Mouse (Mus musculus) heart, embryonic 15.5 days (tissue): ENCODE measurements around the gene Clic1. TPM values are rescaled to one million over a fixed set of nuclear protein-coding genes. Genes with fewer than 3 reads are reported as not detected.

Source experiments
- ATAC-seq: fragments of 200-750 bp; cut with Nextera tagmentation; replicated peaks from 2 replicates; pipeline ENCODE4 v1.8.0; 2017; ENCODE audit warnings: low read depth, moderate TSS enrichment; ENCODE audit not compliant: insufficient number of reproducible peaks, insufficient read depth, low FRiP score
- H3K27ac ChIP-seq: fragments of 300-500 bp; sonication (generic); 2 replicates; pipeline ENCODE4 v1.5.1; 2015; ENCODE audit warnings: mild to moderate bottlenecking, inconsistent platforms
- H3K27me3 ChIP-seq: fragments of 300-500 bp; sonication (generic); 2 replicates; pipeline ENCODE4 v1.6.1; 2015; ENCODE audit warnings: inconsistent platforms
- H3K36me3 ChIP-seq: fragments of 300-500 bp; sonication (generic); 2 replicates; pipeline ENCODE4 v1.6.1; 2015; ENCODE audit warnings: mild to moderate bottlenecking, inconsistent platforms
- H3K4me1 ChIP-seq: fragments of 300-500 bp; sonication (generic); replicated peaks from 2 replicates; pipeline ENCODE4 v1.6.1; 2015; ENCODE audit warnings: inconsistent platforms
- H3K4me2 ChIP-seq: fragments of 300-500 bp; sonication (generic); 2 replicates; pipeline ENCODE4 v1.6.1; 2015; ENCODE audit warnings: inconsistent platforms, mild to moderate bottlenecking, moderate library complexity
- H3K4me3 ChIP-seq: fragments of 300-500 bp; sonication (generic); 2 replicates; pipeline ENCODE4 v1.5.1; 2015; ENCODE audit warnings: mild to moderate bottlenecking, inconsistent platforms
- H3K9ac ChIP-seq: fragments of 300-500 bp; sonication (generic); 2 replicates; pipeline ENCODE4 v1.6.1; 2015; ENCODE audit warnings: mild to moderate bottlenecking, inconsistent platforms
- H3K9me3 ChIP-seq: fragments of 300-500 bp; sonication (generic); replicated peaks from 2 replicates; pipeline ENCODE4 v1.6.1; 2016; ENCODE audit warnings: inconsistent platforms
- WGBS: fragments of 180-500 bp; shearing (Covaris S2); methylation state at CpG from one replicate; pipeline ENCODE4 v1.1.7; 2015; ENCODE audit warnings: mixed read lengths; 5-methylcytosine and 5-hydroxymethylcytosine counted together
- polyA plus RNA-seq: library from polyadenylated mRNA; unstranded; fragments of >200 nt; fragmentation: Nextera tagmentation; extraction: Ambion mirVana; gene quantifications from 2 replicates; pipeline ENCODE4 v1.2.1, GENCODE M21; 2015

Gene Clic1
- polyA plus RNA-seq, 1 experiment from 2014 or later = 307 TPM

DNA sequence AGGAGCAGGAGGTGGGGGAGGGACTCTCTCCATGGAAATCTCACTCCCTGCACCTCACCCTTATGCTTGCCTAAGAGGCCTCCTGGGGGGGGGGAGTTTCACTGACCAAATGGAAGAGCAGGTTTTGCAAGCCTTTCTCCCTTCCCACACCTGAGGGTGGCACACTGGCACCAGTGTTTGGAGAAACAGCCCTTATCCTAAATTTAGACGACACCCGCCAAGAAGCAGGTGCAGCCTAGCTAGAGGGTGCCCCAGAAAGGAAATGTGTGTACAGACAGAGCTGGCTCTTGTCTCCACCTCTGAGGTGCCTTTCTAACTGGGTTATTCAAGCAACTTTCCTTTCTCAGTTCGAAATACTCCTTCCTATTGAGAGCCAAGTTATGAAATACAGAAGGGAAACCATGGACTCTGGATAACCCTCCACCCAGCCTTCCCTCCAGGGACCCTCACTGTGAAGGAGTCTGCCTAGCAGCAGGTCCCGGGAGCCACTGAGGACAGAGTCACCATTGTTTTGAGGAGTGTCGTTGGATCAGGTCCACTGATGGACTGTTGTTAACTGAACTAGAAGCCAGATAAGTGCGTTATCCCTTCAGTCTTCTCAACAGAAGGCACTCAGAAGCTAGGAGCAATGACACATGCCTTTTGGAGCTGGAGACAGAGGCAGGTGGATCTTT, 20.9 kb downstream of the Clic1 start:
- 41% methylated on average over 6 of the region's 6 CpGs for WGBS
- no peak overlapping the region for H3K4me2 ChIP-seq
- H3K4me1 ChIP-seq = peaks cover 6% of the 10 kb centered on the region
- H3K36me3 ChIP-seq = no peaks in the 10 kb centered on the region
- H3K27ac ChIP-seq = no peak overlapping the region
- peaks cover 34% of the 10 kb centered on the region for H3K27me3 ChIP-seq
- no peak for ATAC-seq
- H3K9me3 ChIP-seq = no peaks in the 10 kb centered on the region
- H3K9ac ChIP-seq = no peak overlapping the region
- no peak overlapping the region for H3K4me3 ChIP-seq

DNA sequence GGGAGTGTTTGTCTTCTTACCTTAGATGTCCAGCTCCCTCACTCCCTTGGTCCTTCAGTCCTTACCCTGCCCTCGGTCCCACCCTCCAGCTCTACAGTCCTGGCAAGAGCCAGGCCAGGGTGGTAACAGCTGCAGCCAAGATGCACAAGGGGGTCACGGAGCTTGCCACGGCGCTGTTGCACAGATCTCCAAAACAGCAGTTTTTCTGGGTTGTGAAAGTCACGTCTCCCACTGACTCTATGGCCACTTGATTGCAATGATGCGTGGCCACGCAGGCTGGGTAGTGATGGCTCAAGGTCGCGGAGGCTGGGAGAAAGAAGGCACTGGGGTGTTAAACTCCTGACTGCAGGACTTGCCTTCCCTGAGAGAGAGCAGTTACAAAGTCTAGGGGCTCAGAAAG, 21.7 kb downstream of the Clic1 start:
- Histone ChIP-seq H3K27me3 (peaks cover 27% of the 10 kb centered on the region), H3K9ac (no peak overlapping the region), H3K4me2 (no peak overlapping the region), H3K36me3 (no peaks in the 10 kb centered on the region), H3K4me1 (peaks cover 5% of the 10 kb centered on the region), H3K9me3 (no peaks in the 10 kb centered on the region), H3K4me3 (no peak overlapping the region), H3K27ac (no peak overlapping the region)
- no peak for ATAC-seq
- WGBS = 70% methylated on average over 9 of the region's 9 CpGs

GRCm38 (mm10) chr17:35074097-35074496, 24.3 kb downstream of the Clic1 start:
- H3K4me3 ChIP-seq = no peak overlapping the region
- no peaks in the 10 kb centered on the region for H3K9me3 ChIP-seq
- peaks cover 20% of the 10 kb centered on the region for H3K4me1 ChIP-seq
- H3K36me3 ChIP-seq = no peaks in the 10 kb centered on the region
- 47% methylated on average over 17 of the region's 17 CpGs for WGBS
- H3K9ac ChIP-seq = no peak overlapping the region
- peaks cover 2% of the 10 kb centered on the region; the same call in 1 of the 2 replicates for H3K27me3 ChIP-seq
- H3K4me2 ChIP-seq = no peak overlapping the region
- no peak overlapping the region for H3K27ac ChIP-seq
- ATAC-seq = no peak

DNA sequence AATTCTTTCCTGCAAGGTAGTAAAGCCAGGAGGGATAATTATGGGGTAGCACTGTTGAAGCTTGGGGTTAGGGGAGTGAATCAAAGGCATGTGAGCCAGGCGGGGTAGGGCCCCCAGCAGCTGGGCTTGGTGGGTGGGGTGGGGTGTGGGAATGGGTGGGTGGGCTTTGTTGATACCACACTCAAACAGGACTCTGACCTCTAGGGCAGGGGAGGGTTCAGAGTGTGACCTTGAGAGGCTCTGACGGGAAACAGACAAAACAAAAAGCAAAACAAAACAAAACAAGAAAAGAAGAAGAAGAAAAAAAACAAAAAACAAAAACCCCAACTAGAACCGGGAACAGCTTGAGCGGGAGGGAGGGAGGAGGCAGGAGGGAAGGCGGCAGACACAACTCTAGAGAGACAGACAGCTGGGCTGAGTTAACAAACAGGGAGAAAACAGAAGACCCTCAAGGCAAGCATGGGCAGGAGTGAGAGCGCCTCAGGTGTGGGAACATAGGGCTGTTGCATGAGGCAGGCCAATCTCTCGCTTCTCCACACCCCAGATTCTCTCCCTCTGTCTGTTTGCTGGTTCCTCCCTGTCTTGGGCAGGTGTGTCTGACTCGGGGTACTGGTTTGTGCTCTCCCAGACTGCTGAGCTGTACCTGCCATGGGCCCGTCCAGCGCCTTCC, 26.9 kb downstream of the Clic1 start, which contains the start of gene Ly6g6e:
Gene Ly6g6e, plus strand, starts transcription at position 396 of the 670 bp plus-strand sequence.
- Histone ChIP-seq H3K4me2 (peak within 1 kb of the TSS; percentile 59), H3K9me3 (no peaks in the 10 kb centered on the region), H3K4me3 (peak within 1 kb of the TSS; percentile 37), H3K27me3 (peaks cover 4% of the 10 kb centered on the region; the same call in 1 of the 2 replicates), H3K36me3 (no peaks in the 10 kb centered on the region), H3K4me1 (peaks cover 26% of the 10 kb centered on the region), H3K27ac (peak within 1 kb of the TSS; percentile 10; the same call in 1 of the 2 replicates), H3K9ac (peak within 1 kb of the TSS; percentile 42)
- WGBS = 33% methylated on average over 10 of the region's 10 CpGs
- ATAC-seq = no peak

DNA sequence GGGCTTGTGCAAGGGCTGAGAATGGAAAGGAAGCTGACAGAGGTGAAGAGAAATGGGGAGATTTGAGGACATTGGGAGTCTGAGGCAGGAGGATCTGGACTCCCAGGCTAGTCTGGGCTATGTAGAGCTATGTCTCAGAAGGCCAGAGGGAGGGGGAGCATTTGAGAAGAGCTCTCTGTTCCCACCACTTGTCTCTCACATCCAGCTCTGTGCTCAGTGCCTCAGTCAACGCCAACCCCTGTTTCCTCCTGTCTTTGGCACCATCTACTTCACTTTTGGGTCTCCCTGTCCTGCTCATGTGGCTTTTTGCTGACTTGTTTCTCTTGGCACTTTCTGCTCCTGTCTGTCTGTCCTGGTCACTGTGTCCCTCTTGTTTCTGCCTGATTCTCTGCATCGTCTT, 27.5 kb downstream of the Clic1 start:
- no peak for ATAC-seq
- Histone ChIP-seq H3K27ac (peak overlapping the region; percentile 10; the same call in 1 of the 2 replicates), H3K27me3 (peaks cover 4% of the 10 kb centered on the region; the same call in 1 of the 2 replicates), H3K9ac (peak overlapping the region; percentile 14; the same call in 1 of the 2 replicates), H3K4me1 (peaks cover 26% of the 10 kb centered on the region), H3K9me3 (no peaks in the 10 kb centered on the region), H3K36me3 (no peaks in the 10 kb centered on the region), H3K4me3 (peak overlapping the region; percentile 37), H3K4me2 (peak overlapping the region; percentile 59)
- 41% methylated on average over 2 of the region's 2 CpGs for WGBS

DNA sequence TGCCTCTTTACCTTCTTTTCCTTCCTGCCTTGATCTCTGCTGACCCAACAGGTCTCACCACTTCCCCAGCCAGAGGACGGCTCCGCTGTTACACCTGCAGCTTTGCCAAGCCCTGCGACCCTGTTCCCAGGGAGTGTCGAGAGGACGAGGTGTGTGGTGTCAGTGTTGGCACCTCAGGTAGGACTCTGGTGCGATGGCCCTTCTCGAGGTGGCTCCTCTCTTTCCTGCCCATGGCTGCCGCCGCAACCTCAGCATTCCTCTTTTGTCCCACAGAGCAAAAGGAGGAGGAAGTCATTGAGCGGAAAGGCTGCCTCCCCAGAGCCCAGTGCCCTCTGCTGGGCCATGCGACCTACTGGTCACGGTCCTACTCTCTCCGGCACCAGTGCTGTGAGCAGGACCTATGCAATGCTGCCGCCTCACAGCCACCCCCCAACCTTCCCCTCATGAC, 28.0 kb downstream of the Clic1 start, which contains the start of gene Ly6g6d:
Gene Ly6g6d, minus strand, starts transcription at position 280 of the 448 bp plus-strand sequence.
- H3K27ac ChIP-seq = peak within 1 kb of the TSS; percentile 10; the same call in 1 of the 2 replicates
- 12% methylated on average over 14 of the region's 14 CpGs for WGBS
- peak; percentile 43; the same call in 1 of the 2 replicates for ATAC-seq

GRCm38 (mm10) chr17:35079778-35080177, 30.0 kb downstream of the Clic1 start:
- no peaks in the 10 kb centered on the region for H3K36me3 ChIP-seq
- ATAC-seq = no peak; the same call in 1 of the 2 replicates
- H3K4me2 ChIP-seq = peak overlapping the region; percentile 52
- 0 out of 2 replicates have a peak, but pooled peaks cover 4% of the 10 kb centered on the region for H3K27me3 ChIP-seq
- no peak overlapping the region for H3K4me3 ChIP-seq
- H3K9ac ChIP-seq = no peak overlapping the region
- H3K4me1 ChIP-seq = peaks cover 26% of the 10 kb centered on the region
- WGBS = 17% methylated on average over 9 of the region's 9 CpGs
- H3K9me3 ChIP-seq = no peaks in the 10 kb centered on the region
- H3K27ac ChIP-seq = 0 out of 2 replicates have a peak overlapping the region, but pooled peaks have one; percentile 8

More for the DNA sequence above, 28.0 kb downstream of the Clic1 start, which contains the start of gene Ly6g6d:
- H3K27me3 ChIP-seq = peaks cover 4% of the 10 kb centered on the region; the same call in 1 of the 2 replicates
- no peaks in the 10 kb centered on the region for H3K9me3 ChIP-seq
- H3K4me3 ChIP-seq = peak within 1 kb of the TSS; percentile 37
- peaks cover 26% of the 10 kb centered on the region for H3K4me1 ChIP-seq
- H3K4me2 ChIP-seq = peak within 1 kb of the TSS; percentile 59
- H3K9ac ChIP-seq = peak within 1 kb of the TSS; percentile 42
- no peaks in the 10 kb centered on the region for H3K36me3 ChIP-seq

DNA sequence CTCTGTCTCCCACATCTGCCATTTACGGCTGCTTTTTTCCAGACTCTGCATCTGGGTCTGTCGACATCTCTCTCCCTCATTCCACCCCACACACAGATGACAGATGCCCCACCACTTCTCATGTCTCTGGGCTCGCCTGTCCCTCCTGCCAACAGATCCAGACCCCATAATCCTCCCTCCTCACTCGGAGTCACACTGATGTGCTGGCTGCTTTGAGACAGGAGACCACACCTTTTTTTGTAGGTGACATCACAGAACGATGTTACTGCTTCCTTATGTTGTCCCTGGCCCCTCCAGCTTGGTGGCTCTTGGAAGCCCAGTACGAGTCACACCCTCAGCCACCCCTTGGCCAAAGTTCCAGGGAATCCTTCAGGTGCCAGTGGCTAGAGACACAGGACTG, 30.5 kb downstream of the Clic1 start:
- Histone ChIP-seq H3K9me3 (no peaks in the 10 kb centered on the region), H3K36me3 (no peaks in the 10 kb centered on the region), H3K4me1 (peaks cover 26% of the 10 kb centered on the region), H3K27ac (0 out of 2 replicates have a peak overlapping the region, but pooled peaks have one; percentile 8), H3K27me3 (0 out of 2 replicates have a peak, but pooled peaks cover 4% of the 10 kb centered on the region), H3K4me3 (no peak overlapping the region), H3K4me2 (peak overlapping the region; percentile 52), H3K9ac (no peak overlapping the region)
- no peak for ATAC-seq
- WGBS = 35% methylated on average over 6 of the region's 6 CpGs

DNA sequence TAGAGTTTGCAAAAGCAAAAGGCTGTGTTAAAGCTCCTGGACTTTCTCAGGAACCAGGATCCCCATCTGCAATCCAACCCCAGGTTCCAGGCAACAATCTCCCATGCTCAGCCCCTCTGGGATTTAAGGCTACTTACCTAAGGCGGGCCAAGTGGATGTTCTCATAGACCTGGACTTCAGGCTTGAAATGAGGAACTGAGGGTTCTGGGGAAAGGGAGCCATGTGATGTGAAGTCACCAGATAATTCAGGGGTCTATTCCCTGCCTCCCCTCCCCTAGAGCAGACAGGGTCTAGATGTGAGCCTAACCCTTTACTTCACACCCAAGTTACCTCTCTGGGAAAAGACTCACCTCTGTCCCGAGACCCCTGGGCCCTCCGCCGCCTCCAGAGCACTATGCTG, 30.9 kb downstream of the Clic1 start:
- Histone ChIP-seq H3K27me3 (0 out of 2 replicates have a peak, but pooled peaks cover 4% of the 10 kb centered on the region), H3K27ac (no peak overlapping the region), H3K4me3 (no peak overlapping the region), H3K4me1 (peaks cover 26% of the 10 kb centered on the region), H3K36me3 (no peaks in the 10 kb centered on the region), H3K4me2 (no peak overlapping the region), H3K9ac (no peak overlapping the region), H3K9me3 (no peaks in the 10 kb centered on the region)
- ATAC-seq = no peak
- 82% methylated on average over 4 of the region's 4 CpGs for WGBS

GRCm38 (mm10) chr17:35082841-35083576, 33.2 kb downstream of the Clic1 start:
- Histone ChIP-seq H3K36me3 (no peaks in the 10 kb centered on the region), H3K27ac (no peak overlapping the region), H3K27me3 (0 out of 2 replicates have a peak, but pooled peaks cover 4% of the 10 kb centered on the region), H3K4me3 (no peak overlapping the region), H3K9ac (no peak overlapping the region), H3K9me3 (no peaks in the 10 kb centered on the region), H3K4me1 (peaks cover 12% of the 10 kb centered on the region), H3K4me2 (no peak overlapping the region)
- 76% methylated on average over 16 of the region's 16 CpGs for WGBS
- no peak for ATAC-seq
